Mouse (Mus musculus) forebrain, postnatal 0 days (tissue): ENCODE measurements at regions not wholly inside any gene's neighbourhood (a gene's known extent, or its start where the extent isn't known, plus 50 kb on each side); places are given as distances from the start of the nearest gene placed in this dataset.

ENCODE experiments used
- ATAC-seq: fragments of 200-750 bp; cut with Nextera tagmentation; 2 replicates; pipeline ENCODE4 v1.8.0; 2017; ENCODE audit warnings: mild to moderate bottlenecking, moderate library complexity
- DNase-seq: peaks from one replicate; pipeline ENCODE4 v3.0.0-alpha.2; 2015
- H3K27ac ChIP-seq: fragments of 300-500 bp; sonication (generic); 2 replicates; pipeline ENCODE4 v1.5.1; 2014; ENCODE audit warnings: low read depth, mild to moderate bottlenecking, antibody characterized with exemption, low read length, moderate library complexity, mixed read lengths
- H3K27me3 ChIP-seq: fragments of 300-500 bp; sonication (generic); 2 replicates; pipeline ENCODE4 v1.6.1; 2014; ENCODE audit warnings: mild to moderate bottlenecking, low read length, mixed read lengths; ENCODE audit not compliant: insufficient read depth
- H3K36me3 ChIP-seq: fragments of 300-500 bp; sonication (generic); 2 replicates; pipeline ENCODE4 v1.6.1; 2014; ENCODE audit warnings: mild to moderate bottlenecking, moderate library complexity; ENCODE audit not compliant: insufficient read depth
- H3K4me1 ChIP-seq: fragments of 300-500 bp; sonication (generic); 2 replicates; pipeline ENCODE4 v1.6.1; 2014; ENCODE audit warnings: antibody characterized with exemption; ENCODE audit not compliant: insufficient read depth
- H3K4me2 ChIP-seq: fragments of 300-500 bp; sonication (generic); 2 replicates; pipeline ENCODE4 v1.6.1; 2014; ENCODE audit warnings: low read depth, mild to moderate bottlenecking, moderate library complexity
- H3K4me3 ChIP-seq: fragments of 300-500 bp; sonication (generic); 2 replicates; pipeline ENCODE4 v1.5.1; 2014; ENCODE audit warnings: low read depth, low read length, mixed read lengths
- H3K9ac ChIP-seq: fragments of 300-500 bp; sonication (generic); 2 replicates; pipeline ENCODE4 v1.6.1; 2014; ENCODE audit warnings: mild to moderate bottlenecking
- H3K9me3 ChIP-seq: fragments of 300-500 bp; sonication (generic); 2 replicates; pipeline ENCODE4 v1.6.1; 2016; ENCODE audit warnings: low read length
- CTCF ChIP-seq: sonication (generic); IDR thresholded peaks from 2 replicates; pipeline ENCODE4 v1.5.1; 2016; ENCODE audit warnings: antibody characterized with exemption, control low read depth, low read depth
- WGBS: fragments of 180-500 bp; shearing (Covaris S2); extraction: QIAGEN DNeasy Blood & Tissue Kit; methylation state at CpG from one replicate; pipeline ENCODE4 v1.1.7; 2014; 5-methylcytosine and 5-hydroxymethylcytosine counted together

DNA sequence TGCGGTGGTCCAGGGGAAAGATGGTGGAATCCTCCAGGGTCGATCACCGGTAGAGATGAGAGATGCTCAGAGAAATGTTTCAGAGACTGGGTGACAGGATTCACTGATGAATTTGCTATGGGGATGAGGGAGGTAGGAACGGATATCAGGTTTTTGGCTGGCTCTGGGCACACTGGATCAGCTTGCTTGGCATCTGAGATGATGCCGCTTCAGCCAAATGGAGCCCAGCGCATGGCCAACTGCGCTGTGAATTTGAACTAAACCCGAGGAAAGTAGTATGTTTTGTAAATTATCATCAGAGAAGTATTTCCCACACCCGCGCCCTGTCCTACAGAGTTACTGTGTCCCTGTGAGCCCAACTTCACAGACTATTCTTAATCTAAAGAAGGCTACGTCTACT, 113.0 kb upstream of the Noct start:
- no peaks in the 10 kb centered on the region for H3K9me3 ChIP-seq
- no peak overlapping the region for H3K27ac ChIP-seq
- no peak for DNase-seq
- no peaks in the 10 kb centered on the region for H3K36me3 ChIP-seq
- H3K4me3 ChIP-seq, result no peak overlapping the region
- no peak for ATAC-seq
- no peak overlapping the region for H3K9ac ChIP-seq
- no peak overlapping the region for H3K4me2 ChIP-seq
- 85% methylated on average over 11 of the region's 11 CpGs for WGBS
- peaks cover 4% of the 10 kb centered on the region for H3K4me1 ChIP-seq
- H3K27me3 ChIP-seq, result no peaks in the 10 kb centered on the region
- no peak for TF ChIP-seq CTCF

DNA sequence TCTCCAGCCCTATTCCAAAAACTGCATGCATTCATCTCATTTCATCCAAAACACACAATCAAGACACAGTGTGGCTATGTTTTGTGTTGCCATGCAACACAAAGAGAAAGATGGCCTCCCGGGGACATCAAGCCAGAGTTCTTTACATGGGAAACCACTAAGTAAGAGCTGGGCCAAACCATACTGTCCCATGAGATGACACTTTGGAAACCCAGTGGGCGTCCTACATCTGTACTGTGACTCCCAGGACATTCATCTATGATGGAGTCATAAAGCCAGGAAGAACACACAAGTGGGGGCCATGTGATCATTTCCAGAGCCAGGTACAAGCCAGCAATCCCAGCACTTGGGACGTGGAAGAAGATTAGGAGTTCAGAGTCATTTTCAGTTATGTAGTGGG, 111.9 kb upstream of the Noct start:
- Histone ChIP-seq H3K36me3 (no peaks in the 10 kb centered on the region), H3K4me1 (peaks cover 4% of the 10 kb centered on the region), H3K27me3 (no peaks in the 10 kb centered on the region), H3K9ac (no peak overlapping the region), H3K27ac (0 out of 2 replicates have a peak overlapping the region, but pooled peaks have one; percentile 4), H3K4me2 (no peak overlapping the region), H3K4me3 (no peak overlapping the region), H3K9me3 (no peaks in the 10 kb centered on the region)
- DNase-seq (no peak), ATAC-seq (no peak)
- WGBS, result 71% methylated on average over 3 of the region's 3 CpGs
- no peak for TF ChIP-seq CTCF

DNA sequence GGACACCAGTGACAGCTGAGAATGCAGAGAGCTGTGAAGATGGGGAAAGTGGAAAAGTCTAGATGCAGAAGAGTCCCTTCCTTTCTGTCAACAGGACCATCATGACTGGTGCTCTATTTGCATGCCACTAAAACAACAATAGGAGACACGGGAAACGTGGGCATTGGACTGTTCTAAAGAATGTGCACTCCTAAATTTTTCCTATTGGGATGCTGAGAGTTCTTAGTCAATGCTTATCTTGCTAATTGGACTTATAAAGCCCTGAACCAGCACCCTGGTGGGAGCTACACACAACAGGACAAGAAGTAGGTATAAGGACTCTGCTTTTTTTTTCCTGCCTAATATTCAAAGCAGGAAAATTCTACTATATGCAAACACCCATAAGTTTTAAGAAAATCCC, 108.3 kb upstream of the Noct start:
- no peak overlapping the region for H3K4me3 ChIP-seq
- TF ChIP-seq CTCF, result no peak
- H3K9ac ChIP-seq, result no peak overlapping the region
- no peaks in the 10 kb centered on the region for H3K9me3 ChIP-seq
- 63% methylated on average over 2 of the region's 2 CpGs for WGBS
- DNase-seq (no peak), ATAC-seq (no peak)
- H3K4me2 ChIP-seq, result no peak overlapping the region
- H3K27ac ChIP-seq, result no peak overlapping the region
- H3K4me1 ChIP-seq, result no peaks in the 10 kb centered on the region; the same call in 1 of the 2 replicates
- no peaks in the 10 kb centered on the region for H3K36me3 ChIP-seq
- no peaks in the 10 kb centered on the region for H3K27me3 ChIP-seq

DNA sequence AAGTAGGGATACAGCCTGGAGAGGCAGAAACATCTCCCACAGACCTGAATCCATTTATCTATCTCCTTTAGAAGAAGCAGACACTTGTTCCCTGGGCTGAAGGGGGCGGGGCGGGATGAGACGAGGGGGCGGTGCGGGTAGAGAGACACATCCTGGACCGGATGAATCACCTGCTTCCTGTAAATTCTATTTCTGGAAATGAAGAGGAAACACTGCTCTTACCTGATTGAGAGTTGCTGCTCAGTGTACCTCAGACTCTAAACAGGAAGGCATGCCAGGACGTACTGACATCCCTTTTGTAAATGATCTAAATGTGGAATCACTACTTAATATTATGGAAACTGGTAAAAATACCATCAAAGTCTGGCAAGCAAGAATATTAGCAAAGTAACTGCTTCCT, 105.5 kb upstream of the Noct start:
- H3K4me1 ChIP-seq, result no peaks in the 10 kb centered on the region
- no peaks in the 10 kb centered on the region for H3K36me3 ChIP-seq
- TF ChIP-seq CTCF, result no peak
- WGBS, result 89% methylated on average over 7 of the region's 7 CpGs
- H3K27ac ChIP-seq, result no peak overlapping the region
- no peaks in the 10 kb centered on the region for H3K9me3 ChIP-seq
- H3K4me2 ChIP-seq, result no peak overlapping the region
- no peak overlapping the region for H3K4me3 ChIP-seq
- ATAC-seq (no peak), DNase-seq (no peak)
- no peaks in the 10 kb centered on the region for H3K27me3 ChIP-seq
- no peak overlapping the region for H3K9ac ChIP-seq

DNA sequence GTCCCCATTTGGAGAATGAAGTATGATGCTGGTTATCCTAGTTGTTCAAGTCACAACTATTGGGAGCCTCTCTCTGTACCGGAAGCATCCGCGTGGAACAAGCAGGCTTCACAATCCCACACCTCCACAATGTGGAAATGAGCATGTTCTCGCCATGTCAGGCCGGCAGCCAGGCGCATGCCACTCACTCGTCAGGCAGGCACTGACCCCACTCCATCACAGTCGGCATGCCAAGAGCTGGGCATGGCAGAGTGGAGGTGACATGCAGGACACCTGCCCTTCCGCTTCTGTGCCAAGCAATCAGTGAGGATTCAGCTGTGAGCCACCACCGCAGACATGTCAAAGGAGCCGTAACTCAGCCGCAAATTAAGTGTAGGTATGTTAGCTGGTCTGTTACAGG, 103.7 kb upstream of the Noct start:
- Histone ChIP-seq H3K27me3 (no peaks in the 10 kb centered on the region), H3K4me2 (no peak overlapping the region), H3K4me1 (no peaks in the 10 kb centered on the region), H3K9ac (no peak overlapping the region), H3K4me3 (no peak overlapping the region), H3K36me3 (no peaks in the 10 kb centered on the region), H3K27ac (no peak overlapping the region), H3K9me3 (no peaks in the 10 kb centered on the region)
- ATAC-seq (peak; percentile 40; the same call in 1 of the 2 replicates), DNase-seq (no peak)
- no peak for TF ChIP-seq CTCF
- WGBS, result 60% methylated on average over 12 of the region's 12 CpGs

DNA sequence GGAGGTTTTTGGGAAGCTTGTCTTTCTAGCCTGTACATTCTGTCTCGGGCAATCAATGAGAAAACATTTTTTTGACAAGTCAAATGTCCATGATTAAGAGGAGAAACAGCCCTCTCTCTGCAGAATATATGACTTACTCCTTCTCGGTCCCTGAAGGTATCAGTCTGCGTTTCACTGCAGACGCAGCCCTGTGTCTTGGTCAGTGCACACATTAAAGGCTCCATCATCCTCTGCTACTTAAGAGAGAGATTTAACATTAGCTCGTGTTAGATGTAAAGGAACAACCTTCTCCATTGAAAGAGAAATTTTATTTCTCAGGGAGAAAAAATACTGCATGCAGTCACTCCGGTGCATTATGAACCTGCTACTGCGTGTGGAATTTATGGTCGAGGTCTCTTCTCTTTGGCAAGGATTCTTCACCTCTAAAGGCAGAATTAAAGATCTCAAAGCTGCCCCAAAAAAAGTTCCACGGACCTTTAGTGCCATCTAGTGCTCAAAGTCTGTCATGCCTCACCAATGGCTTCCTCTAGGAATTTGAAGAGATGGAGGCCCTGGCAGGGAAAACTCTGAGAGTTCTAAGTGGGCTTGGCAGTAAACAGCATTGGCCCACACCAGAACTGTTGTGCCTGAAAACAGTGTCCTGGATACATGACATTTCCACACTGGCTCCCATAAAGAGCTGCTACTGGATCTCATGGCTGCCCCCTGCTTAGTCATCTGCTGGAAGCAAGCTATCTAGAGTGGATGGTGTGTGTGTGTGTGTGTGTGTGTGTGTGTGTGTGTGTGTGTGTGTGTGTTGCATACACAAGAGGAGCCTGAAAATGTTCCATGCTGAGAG, 102.3 kb upstream of the Noct start:
- 13% methylated on average over 9 of the region's 9 CpGs for WGBS

DNA sequence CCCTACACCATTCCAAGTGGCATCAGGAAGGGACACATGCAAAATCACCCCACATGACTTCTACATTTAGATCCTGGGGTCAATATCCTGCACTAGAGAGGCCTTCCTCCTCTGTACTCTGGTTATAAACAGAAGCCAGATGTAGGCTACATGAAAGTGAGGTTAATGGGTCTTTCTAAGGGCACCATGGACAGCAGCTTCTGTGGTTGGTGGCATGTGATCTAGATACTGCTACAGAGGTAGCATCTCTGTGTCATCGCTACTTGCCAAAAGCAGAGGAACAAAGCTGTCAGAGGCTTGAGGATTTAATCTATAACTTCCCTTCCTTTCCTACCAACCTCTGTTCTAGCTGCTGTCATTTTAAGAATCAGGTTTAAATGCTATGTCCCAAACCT, 101.7 kb upstream of the Noct start:
- DNase-seq, result no peak
- Histone ChIP-seq H3K27ac (no peak overlapping the region), H3K4me1 (no peaks in the 10 kb centered on the region), H3K4me2 (no peak overlapping the region), H3K4me3 (no peak overlapping the region), H3K36me3 (no peaks in the 10 kb centered on the region), H3K9me3 (no peaks in the 10 kb centered on the region), H3K9ac (no peak overlapping the region), H3K27me3 (no peaks in the 10 kb centered on the region)
- 90% methylated on average over 1 of the region's 1 CpGs for WGBS
- no peak for TF ChIP-seq CTCF
- ATAC-seq, result no peak; the same call in 1 of the 2 replicates

More for the DNA sequence above, 102.3 kb upstream of the Noct start:
- Histone ChIP-seq H3K4me1 (no peaks in the 10 kb centered on the region), H3K36me3 (no peaks in the 10 kb centered on the region), H3K9ac (0 out of 2 replicates have a peak overlapping the region, but pooled peaks have one; percentile 6), H3K9me3 (no peaks in the 10 kb centered on the region), H3K4me2 (no peak overlapping the region; the same call in 1 of the 2 replicates), H3K27ac (no peak overlapping the region), H3K4me3 (no peak overlapping the region), H3K27me3 (no peaks in the 10 kb centered on the region)
- TF ChIP-seq CTCF, result peak; percentile 85
- ATAC-seq (peak; percentile 84), DNase-seq (peak; percentile 96)
